Mouse (Mus musculus) kidney, postnatal 14 days (tissue): ENCODE results near the gene Lsmem1.

Source experiments
- DNase-seq: peaks from one replicate; pipeline ENCODE4 v3.0.0; 2022; ENCODE audit warnings: mixed read lengths

Lsmem1 gene

DNA sequence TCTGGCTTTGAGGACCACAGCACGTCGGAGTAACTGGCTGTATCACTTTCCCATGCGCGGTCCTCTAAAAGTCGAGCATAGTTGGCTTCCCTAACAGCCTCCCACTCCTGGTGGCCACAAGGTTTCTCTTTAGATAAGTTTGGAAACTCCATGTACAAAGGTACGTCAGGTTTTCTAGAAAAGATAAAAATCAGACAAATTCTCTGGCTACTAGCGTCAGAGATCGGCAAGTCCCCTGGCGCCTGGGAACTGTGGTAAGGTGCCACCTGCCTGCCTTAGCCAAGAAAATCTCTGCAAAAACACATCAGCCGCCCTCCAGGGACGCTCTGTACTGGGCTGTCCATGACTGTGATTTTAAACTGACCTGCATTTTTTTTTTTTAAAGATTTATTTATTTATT lies 64.8 kb downstream of the Lsmem1 start:
- no peak for DNase-seq

DNA sequence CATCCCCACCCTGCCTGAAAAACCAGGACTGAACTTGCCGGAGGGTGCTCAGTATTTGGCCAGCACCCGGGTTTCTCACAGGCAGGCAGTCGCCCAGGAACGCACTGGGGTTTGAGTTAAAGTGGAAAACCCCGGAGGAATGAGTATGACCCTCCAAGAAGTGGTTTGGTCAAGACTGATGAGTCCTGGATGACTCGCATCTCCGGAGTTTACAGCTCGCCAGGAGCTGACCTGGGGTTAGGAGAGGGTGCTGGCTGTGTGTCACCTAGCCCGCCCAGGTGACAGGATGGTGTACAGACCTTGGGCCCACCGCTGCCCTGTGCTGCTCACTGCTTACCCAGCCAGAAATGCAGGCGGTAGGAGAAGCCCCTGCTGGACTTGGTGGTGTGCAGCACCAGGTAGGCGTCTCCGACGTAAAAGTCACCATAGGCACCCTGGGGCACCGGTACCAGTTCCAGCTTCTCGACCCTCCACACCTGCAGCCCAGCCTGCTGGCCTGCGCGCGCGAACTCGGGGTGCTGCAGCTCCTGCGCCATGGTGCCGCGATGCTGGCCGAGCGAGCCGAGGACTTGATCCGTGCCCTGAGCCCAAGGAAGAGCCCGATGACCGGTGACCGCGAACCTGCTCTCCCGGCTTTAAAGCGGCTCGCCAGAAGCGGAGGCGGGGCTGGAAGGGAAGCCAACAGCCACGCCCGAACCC lies 65.6 kb downstream of the Lsmem1 start, which contains the start of gene Scin:
Scin (minus strand) TSS at position 656 of the 699 bp plus-strand sequence.
- DNase-seq = peak; percentile 70

DNA sequence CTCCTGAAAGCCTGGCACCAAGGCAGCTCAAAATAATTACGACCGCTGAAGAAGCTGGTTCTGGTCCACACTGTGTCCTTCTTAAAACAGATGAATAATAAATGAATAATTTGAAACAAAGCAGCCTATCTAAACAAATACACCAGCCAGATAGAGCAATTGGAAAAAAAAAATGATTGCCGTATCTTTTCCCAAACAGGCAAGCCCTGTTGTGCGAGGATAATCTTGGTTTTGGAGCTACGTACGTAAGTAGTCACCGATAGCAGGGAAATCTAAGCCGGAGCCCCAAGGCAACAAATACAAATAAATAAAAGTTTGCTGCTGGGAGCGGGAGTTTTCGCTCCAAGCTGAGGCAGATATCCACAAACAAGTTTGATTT lies 66.1 kb downstream of the Lsmem1 start:
- DNase-seq = no peak
